Mouse (Mus musculus): ENCODE measurements around the gene Alcam. TPM values are rescaled to one million over a fixed set of nuclear protein-coding genes. Genes with fewer than 3 reads are reported as not detected.

Gene Alcam
- total RNA-seq, 2 experiments from 2014 or later: 154 to 161 TPM

- no peak for DNase-seq (ENCODE audit: extremely low spot score in 1 of 2, low spot score in 2 of 2)
- intact Hi-C loops (cut with DNase I): no loop called here
Observed at GRCm38 (mm10) chr16:52445984-52446383, 7.9 kb downstream of the Alcam start.

- intact Hi-C loops (cut with DNase I): no loop called here
- no peak for DNase-seq (ENCODE audit: extremely low spot score in 1 of 2, low spot score in 2 of 2)
Observed at GRCm38 (mm10) chr16:52443635-52444505, 10.0 kb downstream of the Alcam start.

DNA sequence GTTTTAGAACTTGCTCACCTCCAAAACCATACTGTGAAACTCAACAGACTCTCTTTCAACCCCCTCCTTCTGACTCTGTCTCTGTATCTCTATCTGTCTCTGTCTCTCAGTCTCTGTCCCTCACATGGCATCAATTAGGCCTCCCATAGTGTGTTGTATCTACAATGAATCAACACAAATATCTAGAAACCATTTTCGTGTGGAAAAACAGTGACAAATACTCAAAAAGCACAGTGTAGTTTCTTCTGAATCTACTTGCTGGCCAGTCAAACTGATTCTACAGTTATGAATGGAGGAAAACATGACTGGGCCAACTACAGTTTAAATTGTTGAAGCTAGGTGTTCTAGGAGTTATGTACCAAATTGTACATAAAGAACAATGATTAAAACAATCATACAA, 10.8 kb downstream of the Alcam start:
- no peak for DNase-seq (ENCODE audit: extremely low spot score in 1 of 2, low spot score in 2 of 2)
- intact Hi-C loops (cut with DNase I): no loop called here

DNA sequence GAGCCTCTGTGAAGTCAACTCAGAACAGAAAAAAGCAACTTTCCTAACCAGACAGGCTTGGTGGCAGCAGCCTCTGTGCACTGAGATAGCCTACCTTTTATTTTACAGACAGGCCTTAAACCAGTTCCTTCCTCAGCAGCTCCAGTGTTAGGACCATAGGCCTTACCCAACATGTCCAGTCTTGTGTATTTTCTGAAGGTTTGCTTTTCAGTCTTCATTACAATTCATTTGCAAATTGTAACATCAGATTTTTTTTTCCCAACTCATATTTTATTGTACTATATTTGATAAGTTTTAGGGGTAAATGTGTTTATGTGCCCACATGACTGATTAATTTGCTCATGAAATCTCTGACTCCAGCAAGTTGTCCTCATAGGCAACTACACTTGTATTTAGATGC, 14.3 kb downstream of the Alcam start:
- intact Hi-C loops (cut with DNase I): no loop called here

DNA sequence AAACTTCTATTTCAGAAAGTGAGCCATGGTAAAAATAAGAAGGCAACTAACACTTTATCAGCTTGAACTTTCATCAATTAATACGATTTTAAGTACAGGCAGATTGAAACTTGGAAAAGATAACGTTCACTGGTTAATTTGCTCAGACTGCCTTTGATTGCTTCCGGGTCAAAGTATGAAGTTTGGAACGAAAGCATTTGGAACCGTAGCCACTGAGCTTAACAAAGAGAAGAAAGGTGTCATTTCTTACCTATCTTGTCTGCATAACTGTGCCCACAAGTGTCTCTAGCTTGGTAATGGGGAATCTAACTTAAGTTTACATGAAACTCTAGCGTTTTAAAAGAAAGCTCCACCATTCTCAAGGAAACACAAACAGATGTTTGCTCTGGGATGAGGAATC, 14.9 kb downstream of the Alcam start:
- no peak for DNase-seq (ENCODE audit: extremely low spot score in 1 of 2, low spot score in 2 of 2)
- intact Hi-C loops (cut with DNase I): no loop called here

More for the DNA sequence above, 14.3 kb downstream of the Alcam start:
- DNase-seq (ENCODE audit: extremely low spot score in 1 of 2, low spot score in 2 of 2): no peak

- intact Hi-C loops (cut with DNase I): no loop called here
Observed at GRCm38 (mm10) chr16:52438216-52438904, 15.5 kb downstream of the Alcam start.

DNA sequence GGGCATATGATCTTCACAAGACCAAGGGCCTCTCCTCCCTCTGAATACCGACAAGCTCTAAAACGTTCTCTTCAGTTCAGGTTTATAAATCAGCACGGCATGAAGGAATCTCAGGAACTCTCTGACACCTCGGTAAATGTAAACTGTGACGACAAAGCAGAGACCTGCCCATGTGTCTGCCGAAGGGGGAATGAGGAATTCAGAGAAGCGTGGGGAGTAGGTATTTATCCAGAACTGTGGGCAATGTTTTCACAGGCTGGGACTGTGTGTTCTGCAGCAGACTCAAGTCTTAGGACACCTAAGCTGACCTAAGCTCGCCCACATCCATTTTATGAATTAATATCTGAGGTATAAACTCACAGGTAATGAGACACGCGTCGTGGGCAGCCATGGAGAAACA, 20.7 kb downstream of the Alcam start:
- DNase-seq (ENCODE audit: extremely low spot score in 1 of 2, low spot score in 2 of 2): no peak
- intact Hi-C loops (cut with DNase I): no loop called here

More at GRCm38 (mm10) chr16:52438216-52438904, 15.5 kb downstream of the Alcam start:
- DNase-seq (ENCODE audit: extremely low spot score in 1 of 2, low spot score in 2 of 2): no peak

GRCm38 (mm10) chr16:52432072-52432471, 21.8 kb downstream of the Alcam start:
- intact Hi-C loops (cut with DNase I): no loop called here

GRCm38 (mm10) chr16:52431590-52431989, 22.3 kb downstream of the Alcam start:
- intact Hi-C loops (cut with DNase I): no loop called here
- DNase-seq (ENCODE audit: extremely low spot score in 1 of 2, low spot score in 2 of 2): no peak

More at GRCm38 (mm10) chr16:52432072-52432471, 21.8 kb downstream of the Alcam start:
- DNase-seq (ENCODE audit: extremely low spot score in 1 of 2, low spot score in 2 of 2): no peak

DNA sequence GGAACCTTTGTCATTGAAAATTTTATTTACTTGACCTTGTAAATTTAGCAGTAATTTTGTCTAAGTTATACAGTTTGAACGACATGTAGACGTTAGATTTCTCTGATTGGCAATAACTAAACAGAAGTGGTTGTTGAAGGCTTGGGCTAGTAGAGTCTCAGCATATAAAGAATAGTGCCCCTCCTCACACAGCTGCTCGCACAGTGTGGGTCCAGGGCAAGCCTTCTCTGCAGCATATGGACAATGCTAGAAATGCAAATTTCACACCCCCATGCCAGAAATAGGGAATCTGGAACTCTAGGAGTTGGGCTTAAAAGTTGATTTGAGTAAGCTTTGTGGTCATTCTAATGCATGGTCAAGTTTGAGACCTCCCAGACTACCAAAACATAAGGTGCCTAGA, 23.8 kb downstream of the Alcam start:
- intact Hi-C loops (cut with DNase I): no loop called here

DNA sequence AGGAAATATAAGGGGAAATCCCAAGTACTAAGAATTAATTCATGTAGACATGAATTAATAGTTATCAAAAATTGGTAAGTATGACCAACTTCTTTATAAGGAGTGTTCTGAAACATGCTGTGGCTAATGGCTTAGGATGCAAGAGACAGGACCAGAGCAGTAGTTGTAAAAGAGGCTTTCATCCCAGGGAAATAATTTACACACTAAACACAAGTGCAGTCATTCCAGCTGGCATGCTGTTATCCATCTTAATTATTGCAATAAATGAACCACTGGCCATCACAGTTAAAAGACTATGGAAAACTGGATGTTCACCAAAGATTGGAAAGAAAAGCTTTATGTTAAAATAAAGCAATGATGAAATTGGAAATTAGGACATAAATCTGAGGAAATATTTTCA, 24.2 kb downstream of the Alcam start:
- DNase-seq (ENCODE audit: extremely low spot score in 1 of 2, low spot score in 2 of 2): no peak
- intact Hi-C loops (cut with DNase I): no loop called here

More for the DNA sequence above, 23.8 kb downstream of the Alcam start:
- DNase-seq (ENCODE audit: extremely low spot score in 1 of 2, low spot score in 2 of 2): no peak

GRCm38 (mm10) chr16:52428505-52428904, 25.4 kb downstream of the Alcam start:
- DNase-seq (ENCODE audit: extremely low spot score in 1 of 2, low spot score in 2 of 2): peak in 1 of 2 experiments; percentile 43
- intact Hi-C loops (cut with DNase I): no loop called here

DNA sequence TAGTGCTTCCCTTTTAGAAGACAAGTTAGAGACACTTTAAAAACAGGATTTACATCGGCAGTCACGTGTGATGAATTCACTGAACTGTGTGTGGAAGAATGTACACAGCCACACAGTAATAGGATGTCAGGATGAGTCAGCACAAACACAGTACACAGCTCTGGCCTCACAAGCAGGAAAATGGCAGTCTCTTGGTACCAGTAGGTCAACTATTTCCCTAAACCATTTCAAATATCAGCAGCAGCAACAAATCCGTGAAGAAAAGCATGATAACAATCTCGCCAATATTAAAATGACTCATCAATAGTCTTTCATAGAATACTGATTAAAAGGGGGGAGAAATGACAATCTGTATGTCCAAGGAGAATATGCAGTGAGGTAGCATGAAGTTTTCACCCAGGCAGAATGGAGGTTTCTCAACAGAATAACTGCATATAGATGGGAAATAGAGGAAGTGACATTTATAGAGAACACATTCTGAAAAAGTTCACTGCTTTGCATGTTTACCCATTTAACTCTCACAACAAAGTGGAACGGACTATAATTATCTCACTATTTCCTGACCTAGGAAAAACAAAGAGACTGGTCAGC, 35.2 kb downstream of the Alcam start:
- DNase-seq (ENCODE audit: extremely low spot score in 1 of 2, low spot score in 2 of 2): no peak
- intact Hi-C loops (cut with DNase I): no loop called here

DNA sequence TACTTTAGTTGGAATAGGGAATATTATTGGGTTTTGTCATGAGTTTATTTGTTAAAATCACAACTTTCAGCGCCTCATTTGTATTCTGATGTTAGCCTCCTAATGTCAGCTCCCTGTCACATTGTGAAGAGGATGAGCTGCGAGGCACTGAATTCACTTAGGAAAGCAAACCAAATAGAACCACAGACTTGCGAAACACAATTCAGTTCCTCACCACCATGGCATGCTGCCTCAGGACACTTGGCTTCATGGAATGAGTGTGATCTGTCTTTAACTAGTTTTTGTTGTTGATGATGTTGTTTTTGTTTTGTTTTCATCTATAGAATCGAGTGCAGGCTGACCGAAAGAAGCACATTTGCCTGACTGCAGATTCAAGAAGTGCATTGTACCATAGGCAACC, 35.9 kb downstream of the Alcam start:
- intact Hi-C loops (cut with DNase I): no loop called here
- no peak for DNase-seq (ENCODE audit: extremely low spot score in 1 of 2, low spot score in 2 of 2)

GRCm38 (mm10) chr16:52417146-52417545, 36.7 kb downstream of the Alcam start:
- no peak for DNase-seq (ENCODE audit: extremely low spot score in 1 of 2, low spot score in 2 of 2)
- intact Hi-C loops (cut with DNase I): no loop called here

DNA sequence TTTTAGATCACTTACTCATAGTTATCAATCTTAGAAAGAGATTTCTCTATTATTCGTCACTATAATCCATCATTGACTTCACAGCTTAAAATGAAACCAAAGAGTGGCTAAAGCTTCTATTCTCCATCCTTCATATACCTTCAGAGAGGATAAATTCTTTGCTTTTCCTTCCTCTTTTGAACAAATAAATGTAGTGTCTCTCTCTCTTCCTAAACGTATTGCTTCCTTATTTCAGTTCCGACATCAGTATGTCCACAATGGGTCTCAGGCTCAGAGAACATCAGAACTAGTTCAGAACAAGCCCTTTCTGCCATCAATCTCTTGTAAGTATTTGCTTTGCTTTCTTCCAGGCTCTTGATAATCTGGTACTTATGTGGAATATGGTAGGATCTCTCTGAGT, 40.2 kb downstream of the Alcam start:
- no peak for DNase-seq (ENCODE audit: extremely low spot score in 1 of 2, low spot score in 2 of 2)
- intact Hi-C loops (cut with DNase I): no loop called here

- intact Hi-C loops (cut with DNase I): no loop called here
- DNase-seq (ENCODE audit: extremely low spot score in 1 of 2, low spot score in 2 of 2): peak in 1 of 2 experiments; percentile 13
Observed at GRCm38 (mm10) chr16:52406072-52406471, 47.8 kb downstream of the Alcam start.

GRCm38 (mm10) chr16:52405272-52405671, 48.6 kb downstream of the Alcam start:
- no peak for DNase-seq (ENCODE audit: extremely low spot score in 1 of 2, low spot score in 2 of 2)
- intact Hi-C loops (cut with DNase I): no loop called here

- intact Hi-C loops (cut with DNase I): no loop called here
- DNase-seq (ENCODE audit: extremely low spot score in 1 of 2, low spot score in 2 of 2): no peak
Observed at GRCm38 (mm10) chr16:52399112-52399511, 54.8 kb downstream of the Alcam start.
